Mouse (Mus musculus): ENCODE results near the gene Smim4. TPM values are rescaled to one million over a fixed set of nuclear protein-coding genes. Genes with fewer than 3 reads are reported as not detected.

Smim4 gene
- polyA plus RNA-seq, 1 experiment from 2014 or later: 66.5 TPM

DNA sequence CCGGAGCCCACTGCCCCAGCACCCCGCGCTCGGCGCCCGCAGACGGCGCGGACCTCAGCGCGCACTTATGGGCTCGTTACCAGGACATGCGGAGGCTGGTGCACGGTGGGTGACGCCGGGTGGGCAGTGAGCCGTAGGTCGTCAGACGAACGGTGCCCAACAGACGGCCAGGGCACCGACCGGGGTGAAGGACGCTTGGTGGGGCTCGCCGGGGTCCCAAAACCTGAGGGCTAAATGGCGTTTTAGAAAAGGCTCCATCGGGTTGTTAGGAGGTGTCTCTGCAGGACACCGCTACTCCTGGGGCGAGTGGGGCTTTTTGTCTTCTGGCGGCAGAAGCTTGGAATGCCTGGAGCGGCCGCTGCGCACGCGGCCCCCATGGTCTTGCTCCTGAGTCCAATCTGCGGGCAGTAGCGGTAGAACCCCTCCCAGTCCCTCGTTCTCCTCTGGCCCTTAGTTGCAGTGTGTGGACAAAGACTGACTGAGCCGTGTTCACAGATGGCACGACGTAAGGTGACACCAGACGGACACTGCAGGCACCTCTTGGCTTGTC lies 2.6 kb upstream of the Smim4 start:
- Histone ChIP-seq H3K9me3 (ENCODE audit: control insufficient read depth, low read length) (no peaks in the 10 kb centered on the region), H3K27me3 (ENCODE audit: control insufficient read depth, insufficient read depth, low read length) (no peaks in the 10 kb centered on the region), H3K9ac (ENCODE audit: low read length) (peak overlapping the region; percentile 94), H3K4me3 (ENCODE audit: low read depth, low read length) (peak overlapping the region; percentile 91), H3K27ac (replicated peaks; ENCODE audit: low read depth, low read length) (peak overlapping the region; percentile 44; the same call in 1 of the 2 replicates), H3K4me1 (ENCODE audit: control insufficient read depth, insufficient read depth, low read length) (peaks cover 18% of the 10 kb centered on the region), H3K4me2 (ENCODE audit: low read depth, severe bottlenecking) (peak overlapping the region; percentile 81), H3K36me3 (ENCODE audit: control insufficient read depth, insufficient read depth, low read length) (peaks cover 12% of the 10 kb centered on the region)
- WGBS: under 1% methylated on average over 43 of the region's 43 CpGs
- DNase-seq (ENCODE audit: low spot score) (peak; percentile 61), ATAC-seq (ENCODE audit: insufficient number of reproducible peaks, low FRiP score, low TSS enrichment, low read depth) (no peak; the same call in 1 of the 2 replicates)

- Histone ChIP-seq H3K4me1 (ENCODE audit: control insufficient read depth, insufficient read depth, low read length) (peaks cover 18% of the 10 kb centered on the region), H3K4me2 (ENCODE audit: low read depth, severe bottlenecking) (peak within 1 kb of the TSS; percentile 81), H3K36me3 (ENCODE audit: control insufficient read depth, insufficient read depth, low read length) (peaks cover 4% of the 10 kb centered on the region), H3K4me3 (ENCODE audit: low read depth, low read length) (peak within 1 kb of the TSS; percentile 91), H3K27ac (replicated peaks; ENCODE audit: low read depth, low read length) (peak within 1 kb of the TSS; percentile 88), H3K9me3 (ENCODE audit: control insufficient read depth, low read length) (no peaks in the 10 kb centered on the region), H3K27me3 (ENCODE audit: control insufficient read depth, insufficient read depth, low read length) (no peaks in the 10 kb centered on the region), H3K9ac (ENCODE audit: low read length) (peak within 1 kb of the TSS; percentile 94)
- peak; percentile 96 for DNase-seq (ENCODE audit: low spot score)
- WGBS: 6% methylated on average over 49 of the region's 63 CpGs
- peak; percentile 86 for ATAC-seq (ENCODE audit: insufficient number of reproducible peaks, low FRiP score, low TSS enrichment, low read depth)
These were observed 1.8 kb upstream of the Smim4 start, which contains the start of gene Nt5dc2 for GRCm38 (mm10) chr14:31130236-31131220. Gene Nt5dc2 (plus strand): TSS chr14:31131053.

DNA sequence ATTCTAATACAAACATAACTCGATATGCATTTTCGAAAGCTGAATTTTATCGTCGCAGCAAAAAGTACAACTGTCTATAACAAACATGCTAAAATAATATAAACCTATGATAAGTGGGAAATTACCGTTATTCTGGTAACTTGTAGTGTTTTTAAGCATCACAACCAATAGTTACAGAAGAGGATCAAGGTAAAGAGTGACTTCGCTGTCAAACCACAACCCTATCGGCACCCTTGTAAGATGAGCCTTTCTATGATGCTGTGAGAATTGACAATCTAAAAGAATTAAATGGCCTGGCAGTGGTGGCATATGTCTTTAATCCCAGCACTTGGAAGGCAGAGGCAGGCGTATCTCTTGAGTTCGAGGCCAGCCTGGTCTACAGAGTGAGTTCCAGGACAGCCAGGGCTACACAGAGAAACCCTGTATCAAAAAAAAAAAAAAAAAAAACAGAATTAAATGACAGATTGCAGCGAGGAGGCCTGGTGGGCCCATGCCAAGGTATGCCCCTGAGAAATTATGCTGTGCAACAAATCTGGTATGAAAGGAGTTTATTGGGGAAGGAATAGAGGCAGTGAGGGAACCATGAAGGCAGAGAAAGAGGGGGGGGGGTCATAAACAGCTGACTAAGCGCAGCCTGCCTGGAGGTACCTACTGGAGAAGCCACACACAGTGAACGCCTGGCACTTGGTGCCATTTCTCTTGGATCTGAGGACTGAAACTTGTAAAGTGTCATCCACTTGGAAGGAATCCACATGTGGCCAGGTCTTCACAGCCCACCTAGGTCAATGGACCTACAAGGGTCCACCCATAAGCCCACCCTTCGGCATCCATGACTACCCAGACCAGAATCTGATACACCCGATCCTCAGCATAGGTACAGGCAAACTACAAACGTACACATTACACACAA lies 825 bp upstream of the Smim4 start:
- DNase-seq (ENCODE audit: low spot score): peak; percentile 41
- Histone ChIP-seq H3K4me1 (ENCODE audit: control insufficient read depth, insufficient read depth, low read length) (peaks cover 23% of the 10 kb centered on the region), H3K9me3 (ENCODE audit: control insufficient read depth, low read length) (no peaks in the 10 kb centered on the region), H3K4me2 (ENCODE audit: low read depth, severe bottlenecking) (peak overlapping the region; percentile 81), H3K36me3 (ENCODE audit: control insufficient read depth, insufficient read depth, low read length) (0 out of 2 replicates have a peak, but pooled peaks cover 2% of the 10 kb centered on the region), H3K27ac (replicated peaks; ENCODE audit: low read depth, low read length) (peak overlapping the region; percentile 88; the same call in 1 of the 2 replicates), H3K4me3 (ENCODE audit: low read depth, low read length) (no peak overlapping the region; the same call in 1 of the 2 replicates), H3K27me3 (ENCODE audit: control insufficient read depth, insufficient read depth, low read length) (no peaks in the 10 kb centered on the region), H3K9ac (ENCODE audit: low read length) (no peak overlapping the region)
- WGBS: 69% methylated on average over 15 of the region's 15 CpGs
- no peak for ATAC-seq (ENCODE audit: insufficient number of reproducible peaks, low FRiP score, low TSS enrichment, low read depth)

- peak overlapping the region; percentile 53 for H3K9ac ChIP-seq (ENCODE audit: low read length)
- peak overlapping the region; percentile 44 for H3K4me3 ChIP-seq (ENCODE audit: low read depth, low read length)
- 1% methylated on average over 23 of the region's 23 CpGs for WGBS
- H3K27me3 ChIP-seq (ENCODE audit: control insufficient read depth, insufficient read depth, low read length): no peaks in the 10 kb centered on the region
- H3K4me1 ChIP-seq (ENCODE audit: control insufficient read depth, insufficient read depth, low read length): peaks cover 23% of the 10 kb centered on the region
- peak; percentile 61 for DNase-seq (ENCODE audit: low spot score)
- no peak for ATAC-seq (ENCODE audit: insufficient number of reproducible peaks, low FRiP score, low TSS enrichment, low read depth)
- H3K9me3 ChIP-seq (ENCODE audit: control insufficient read depth, low read length): no peaks in the 10 kb centered on the region
- H3K27ac ChIP-seq (replicated peaks; ENCODE audit: low read depth, low read length): 0 out of 2 replicates have a peak overlapping the region, but pooled peaks have one; percentile 45
- peak overlapping the region; percentile 92 for H3K4me2 ChIP-seq (ENCODE audit: low read depth, severe bottlenecking)
- no peaks in the 10 kb centered on the region; the same call in 1 of the 2 replicates for H3K36me3 ChIP-seq (ENCODE audit: control insufficient read depth, insufficient read depth, low read length)
These were observed 493 bp downstream of the Smim4 start for GRCm38 (mm10) chr14:31128101-31128825.

- Histone ChIP-seq H3K9ac (ENCODE audit: low read length) (no peak overlapping the region), H3K4me1 (ENCODE audit: control insufficient read depth, insufficient read depth, low read length) (peaks cover 15% of the 10 kb centered on the region), H3K36me3 (ENCODE audit: control insufficient read depth, insufficient read depth, low read length) (no peaks in the 10 kb centered on the region; the same call in 1 of the 2 replicates), H3K27me3 (ENCODE audit: control insufficient read depth, insufficient read depth, low read length) (no peaks in the 10 kb centered on the region), H3K9me3 (ENCODE audit: control insufficient read depth, low read length) (no peaks in the 10 kb centered on the region), H3K4me2 (ENCODE audit: low read depth, severe bottlenecking) (no peak overlapping the region), H3K4me3 (ENCODE audit: low read depth, low read length) (no peak overlapping the region), H3K27ac (replicated peaks; ENCODE audit: low read depth, low read length) (no peak overlapping the region)
- DNase-seq (ENCODE audit: low spot score) (no peak), ATAC-seq (ENCODE audit: insufficient number of reproducible peaks, low FRiP score, low TSS enrichment, low read depth) (no peak)
- WGBS: 92% methylated on average over 8 of the region's 8 CpGs
These were observed 1.9 kb downstream of the Smim4 start for GRCm38 (mm10) chr14:31126826-31127225.

- WGBS: 56% methylated on average over 9 of the region's 9 CpGs
- Histone ChIP-seq H3K4me1 (ENCODE audit: control insufficient read depth, insufficient read depth, low read length) (peaks cover 13% of the 10 kb centered on the region), H3K9me3 (ENCODE audit: control insufficient read depth, low read length) (no peaks in the 10 kb centered on the region), H3K36me3 (ENCODE audit: control insufficient read depth, insufficient read depth, low read length) (no peaks in the 10 kb centered on the region; the same call in 1 of the 2 replicates), H3K27me3 (ENCODE audit: control insufficient read depth, insufficient read depth, low read length) (no peaks in the 10 kb centered on the region), H3K4me2 (ENCODE audit: low read depth, severe bottlenecking) (peak overlapping the region; percentile 5; the same call in 1 of the 2 replicates), H3K27ac (replicated peaks; ENCODE audit: low read depth, low read length) (peak overlapping the region; percentile 47; the same call in 1 of the 2 replicates), H3K9ac (ENCODE audit: low read length) (peak overlapping the region; percentile 34), H3K4me3 (ENCODE audit: low read depth, low read length) (no peak overlapping the region)
- no peak for DNase-seq (ENCODE audit: low spot score)
- no peak for ATAC-seq (ENCODE audit: insufficient number of reproducible peaks, low FRiP score, low TSS enrichment, low read depth)
These were observed 3.4 kb downstream of the Smim4 start for GRCm38 (mm10) chr14:31125106-31126075.

- no peak overlapping the region for H3K4me3 ChIP-seq (ENCODE audit: low read depth, low read length)
- no peak overlapping the region for H3K4me2 ChIP-seq (ENCODE audit: low read depth, severe bottlenecking)
- H3K27ac ChIP-seq (replicated peaks; ENCODE audit: low read depth, low read length): no peak overlapping the region
- peaks cover 23% of the 10 kb centered on the region; the same call in 1 of the 2 replicates for H3K36me3 ChIP-seq (ENCODE audit: control insufficient read depth, insufficient read depth, low read length)
- DNase-seq (ENCODE audit: low spot score) (no peak), ATAC-seq (ENCODE audit: insufficient number of reproducible peaks, low FRiP score, low TSS enrichment, low read depth) (no peak)
- no peaks in the 10 kb centered on the region for H3K27me3 ChIP-seq (ENCODE audit: control insufficient read depth, insufficient read depth, low read length)
- no peaks in the 10 kb centered on the region for H3K4me1 ChIP-seq (ENCODE audit: control insufficient read depth, insufficient read depth, low read length)
- no peaks in the 10 kb centered on the region for H3K9me3 ChIP-seq (ENCODE audit: control insufficient read depth, low read length)
- 75% methylated on average over 2 of the region's 2 CpGs for WGBS
- H3K9ac ChIP-seq (ENCODE audit: low read length): no peak overlapping the region
These were observed 13.2 kb downstream of the Smim4 start for GRCm38 (mm10) chr14:31115522-31115921.
